Mouse (Mus musculus) left cerebral cortex, postnatal 36 days (tissue): ENCODE measurements around the gene Clec4n. TPM values are rescaled to one million over a fixed set of nuclear protein-coding genes. Genes with fewer than 3 reads are reported as not detected.
"Not testable (repeated sequence)": the region's sequence is repeated elsewhere in the genome, so short reads cannot be mapped to it uniquely, and the experiment has no call there.

ENCODE experiments used
- DNase-seq, 2 experiments: peaks; one replicate each; pipeline ENCODE4 v3.0.0; 2021 to 2022; ENCODE audit warnings: low spot score in 2 of 2, mixed read lengths in 1 of 2
- intact Hi-C: fragments of 180-260 bp; cut with DNase I; formaldehyde crosslinking; loops from one replicate; pipeline ENCODE4 v1.15.1; 2025
- total RNA-seq, 2 experiments: library from RNA; stranded (reverse); gene quantifications; 2 replicates each; pipeline ENCODE4 v1.2.3; 2021

Clec4n gene
- total RNA-seq, 2 experiments from 2014 or later: not detected

GRCm38 (mm10) chr6:123288931-123289330, 59.3 kb downstream of the Clec4n start:
- intact Hi-C loops: no loop called here
- no peak for DNase-seq

- intact Hi-C loops: no loop called here
- no peak for DNase-seq
These were observed 60.1 kb downstream of the Clec4n start, which contains the start of gene Clec4e for GRCm38 (mm10) chr6:123289753-123290152. Gene Clec4e (minus strand): TSS chr6:123289870.

- intact Hi-C loops: no loop called here
- DNase-seq: no peak
These were observed 63.2 kb downstream of the Clec4n start for GRCm38 (mm10) chr6:123292751-123293400.

DNA sequence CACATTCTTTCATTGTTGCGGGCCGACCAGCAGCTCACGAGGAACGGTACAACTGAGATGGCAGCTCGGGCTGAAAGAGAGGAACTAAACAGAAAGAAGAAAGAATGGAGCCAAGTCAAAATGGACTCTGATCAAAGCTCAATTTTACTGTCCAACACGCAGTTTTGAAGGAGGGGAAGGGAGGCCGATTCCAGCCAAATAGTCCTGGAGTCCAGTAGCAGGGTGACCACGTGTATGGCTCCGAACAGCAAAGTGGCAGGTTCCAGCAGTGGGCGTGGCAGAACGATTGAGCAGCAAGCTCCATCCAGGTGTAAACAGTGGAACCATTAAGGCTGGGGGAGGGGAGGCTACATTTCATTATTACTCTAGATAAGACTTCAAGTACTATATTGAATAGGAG, 63.9 kb downstream of the Clec4n start:
- DNase-seq, intact Hi-C loops: not testable (repeated sequence)

Other genes with a start within 250 kb of the Clec4n start
- gene Clec4a4, start 239.5 kb upstream of the Clec4n start, total RNA-seq: not detected
- not detected for gene Clec4b1, start 179.9 kb upstream of the Clec4n start, total RNA-seq
- 1 to 10 TPM; 1.4 to 2.5 TPM for gene Clec4a2, start 123.4 kb upstream of the Clec4n start, total RNA-seq
- not detected for gene Clec4b2, start 57.0 kb upstream of the Clec4n start, total RNA-seq
- gene Clec4d, start 32.3 kb downstream of the Clec4n start, total RNA-seq: not detected
- not detected for gene Clec4e, start 60.0 kb downstream of the Clec4n start, total RNA-seq
- gene Vmn2r19, start 78.5 kb downstream of the Clec4n start, total RNA-seq: not detected
- not detected for gene Vmn2r20, start 188.3 kb downstream of the Clec4n start, total RNA-seq